Mouse (Mus musculus) cerebellum, adult 2 months (tissue): ENCODE data around the gene AC161166.1.

Source experiments
- CTCF ChIP-seq: fragments of 200-500 bp; IDR thresholded peaks from 2 replicates; pipeline ENCODE4 v1.5.1; 2011; ENCODE audit warnings: low read depth, mild to moderate bottlenecking, control low read depth, low read length, moderate library complexity, borderline replicate concordance; ENCODE audit not compliant: insufficient read depth
- POLR2A ChIP-seq: fragments of 200-500 bp; IDR thresholded peaks from 2 replicates; pipeline ENCODE4 v1.6.1; 2011; ENCODE audit warnings: low read length, control low read depth, borderline replicate concordance; ENCODE audit not compliant: insufficient read depth

DNA sequence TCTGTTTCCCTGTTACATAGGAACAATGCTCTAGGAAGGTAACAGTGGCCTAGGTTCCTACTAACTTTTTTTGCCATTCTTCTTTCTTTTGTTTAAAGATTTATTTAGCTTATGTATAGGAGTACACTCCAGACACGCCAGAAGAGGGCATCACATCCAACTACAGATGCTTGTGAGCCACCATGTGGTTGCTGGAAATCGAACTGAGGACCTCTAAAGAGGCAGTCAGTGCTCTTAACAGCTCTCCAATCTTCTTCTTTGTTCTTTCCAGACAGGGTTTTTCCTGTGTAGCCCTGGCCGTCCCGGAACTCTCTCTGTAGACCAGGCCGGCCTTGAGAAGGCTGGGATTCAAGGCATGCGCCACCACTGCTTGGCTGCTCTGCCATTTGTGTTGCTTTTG lies 12.7 kb upstream of the AC161166.1 start:
- TF ChIP-seq CTCF (no peak), POLR2A (no peak)
